Mouse (Mus musculus) kidney, postnatal 10 days (tissue): ENCODE data around the gene Lemd2.
A peak's percentile ranks its signal among the peaks of the same experiment; 100 is the strongest.

Experiments
- DNase-seq: peaks from one replicate; pipeline ENCODE4 v3.0.0; 2021; ENCODE audit warnings: mixed read lengths

Lemd2 gene

GRCm38 (mm10) chr17:27154256-27154655 is 50.0 kb downstream of the Lemd2 start:
- no peak for DNase-seq

- DNase-seq = no peak
These were observed 50.5 kb downstream of the Lemd2 start for GRCm38 (mm10) chr17:27153773-27154193.

- no peak for DNase-seq
These were observed 51.1 kb downstream of the Lemd2 start for GRCm38 (mm10) chr17:27152976-27153723.

GRCm38 (mm10) chr17:27151411-27151810 is 52.9 kb downstream of the Lemd2 start:
- peak; percentile 34 for DNase-seq

GRCm38 (mm10) chr17:27150871-27151270 is 53.4 kb downstream of the Lemd2 start:
- peak; percentile 46 for DNase-seq

GRCm38 (mm10) chr17:27146323-27146923 is 57.8 kb downstream of the Lemd2 start:
- no peak for DNase-seq

- DNase-seq = no peak
These were observed 60.1 kb downstream of the Lemd2 start for GRCm38 (mm10) chr17:27144152-27144551.

- peak; percentile 54 for DNase-seq
These were observed 62.3 kb downstream of the Lemd2 start for GRCm38 (mm10) chr17:27141971-27142450.

GRCm38 (mm10) chr17:27140262-27140661 is 64.0 kb downstream of the Lemd2 start:
- no peak for DNase-seq
